Mouse (Mus musculus): ENCODE measurements around the gene Lsamp.

Gene Lsamp

DNA sequence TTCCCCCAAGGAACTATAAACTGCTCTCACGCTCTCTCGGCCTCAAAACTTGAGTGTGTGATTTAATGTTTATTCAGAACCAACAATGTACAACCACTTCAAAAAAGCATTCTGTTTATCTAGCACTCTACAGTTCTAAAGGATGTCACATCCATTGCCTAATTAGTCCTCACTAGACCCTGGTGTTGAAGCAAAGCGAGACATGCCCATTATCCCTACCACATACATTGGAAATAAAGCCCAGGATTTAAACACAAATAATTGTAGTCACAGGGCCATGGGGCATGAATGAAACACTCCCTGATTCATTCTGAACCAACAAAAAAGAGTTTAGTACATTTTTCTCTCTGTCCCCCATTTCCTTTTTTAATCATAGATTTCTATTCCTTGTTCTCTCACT lies 1567.0 kb downstream of the Lsamp start:
- DNase-seq (ENCODE audit: low spot score) = no peak

GRCm38 (mm10) chr16:41551851-41552262 lies 1567.7 kb downstream of the Lsamp start:
- no peak for DNase-seq (ENCODE audit: low spot score)

- DNase-seq (ENCODE audit: low spot score) = no peak
Observed at GRCm38 (mm10) chr16:41557104-41557503, 1572.9 kb downstream of the Lsamp start.

DNA sequence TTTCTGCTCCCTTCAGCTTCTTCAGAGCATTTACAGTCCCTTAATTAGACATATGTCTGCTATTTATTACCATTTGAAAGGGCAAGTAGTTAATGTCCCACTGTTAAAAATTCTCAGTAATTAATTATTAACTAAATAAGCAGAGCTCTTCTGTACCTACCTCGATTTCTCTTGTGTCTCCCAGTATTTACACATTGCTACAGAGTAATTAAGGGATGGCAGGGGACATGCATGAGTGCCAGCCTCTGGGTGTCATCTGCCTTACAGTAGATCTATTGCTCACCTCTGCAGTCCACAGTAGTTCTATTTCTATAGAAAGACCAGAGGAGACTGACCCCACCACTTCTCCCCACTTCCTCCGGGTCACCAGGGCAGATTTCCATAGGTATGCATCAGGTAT lies 1581.1 kb downstream of the Lsamp start:
- no peak for DNase-seq (ENCODE audit: low spot score)

GRCm38 (mm10) chr16:41588675-41589301 lies 1604.6 kb downstream of the Lsamp start:
- no peak for DNase-seq (ENCODE audit: low spot score)

DNA sequence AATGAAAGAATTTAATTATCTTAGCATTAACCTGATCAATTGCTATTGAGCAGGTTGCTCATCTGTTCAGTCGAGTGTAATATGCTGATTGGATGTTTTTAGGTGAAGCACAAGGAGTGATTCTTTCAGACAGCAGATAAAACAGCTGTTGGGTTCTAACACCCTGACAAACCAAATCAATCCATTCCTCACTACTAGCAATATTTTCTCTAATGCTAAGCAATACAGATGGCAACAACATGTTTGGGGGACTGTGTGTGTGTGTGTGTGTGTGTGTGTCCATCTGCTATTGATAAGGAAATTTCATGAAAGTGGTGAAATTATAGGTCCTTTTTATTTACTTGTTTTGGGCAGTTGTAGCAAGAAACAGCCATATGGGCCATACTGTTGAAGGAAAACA lies 1628.1 kb downstream of the Lsamp start:
- DNase-seq (ENCODE audit: low spot score) = no peak

GRCm38 (mm10) chr16:41623871-41624270 lies 1639.7 kb downstream of the Lsamp start:
- no peak for DNase-seq (ENCODE audit: low spot score)

DNA sequence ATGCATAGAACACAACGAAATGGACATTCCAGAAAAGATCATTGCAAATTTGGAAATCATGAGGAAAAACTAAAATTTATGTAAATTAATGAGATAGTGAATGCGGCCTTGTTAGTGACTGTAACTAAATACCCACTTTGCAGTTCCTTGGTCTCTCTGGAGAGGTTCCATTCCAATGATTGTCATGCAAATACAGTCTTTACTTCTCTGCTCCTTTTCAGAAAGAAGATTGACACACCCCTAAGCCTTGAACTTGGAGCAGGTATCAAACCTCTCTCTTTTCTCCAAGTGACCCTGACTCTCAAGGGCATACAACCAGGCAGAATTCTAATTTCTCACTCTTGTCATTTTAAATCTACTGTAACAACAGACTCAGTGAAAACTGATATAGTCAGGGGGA lies 1649.7 kb downstream of the Lsamp start:
- DNase-seq (ENCODE audit: low spot score) = no peak

DNA sequence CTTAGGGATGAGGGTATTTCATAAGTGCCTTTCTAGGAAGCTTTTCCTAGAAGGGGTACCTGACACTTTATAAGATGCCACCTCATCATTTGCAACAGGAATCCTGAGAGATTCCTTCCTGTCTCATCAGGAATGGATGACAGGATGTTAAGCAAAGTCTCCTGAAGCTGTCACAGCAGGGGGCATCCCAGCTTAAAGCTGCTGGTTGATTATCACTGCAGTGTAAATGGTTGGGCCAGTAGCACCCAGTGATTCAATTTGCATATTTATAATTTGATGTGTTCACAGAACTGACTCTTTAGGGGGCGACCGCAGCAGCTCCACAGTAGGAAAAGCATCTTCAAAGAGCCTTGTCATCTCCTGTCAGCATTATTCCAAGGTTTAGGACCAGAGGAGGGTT lies 1656.7 kb downstream of the Lsamp start:
- no peak for DNase-seq (ENCODE audit: low spot score)

- no peak for DNase-seq (ENCODE audit: low spot score)
Observed at GRCm38 (mm10) chr16:41653261-41653660, 1669.1 kb downstream of the Lsamp start.

DNA sequence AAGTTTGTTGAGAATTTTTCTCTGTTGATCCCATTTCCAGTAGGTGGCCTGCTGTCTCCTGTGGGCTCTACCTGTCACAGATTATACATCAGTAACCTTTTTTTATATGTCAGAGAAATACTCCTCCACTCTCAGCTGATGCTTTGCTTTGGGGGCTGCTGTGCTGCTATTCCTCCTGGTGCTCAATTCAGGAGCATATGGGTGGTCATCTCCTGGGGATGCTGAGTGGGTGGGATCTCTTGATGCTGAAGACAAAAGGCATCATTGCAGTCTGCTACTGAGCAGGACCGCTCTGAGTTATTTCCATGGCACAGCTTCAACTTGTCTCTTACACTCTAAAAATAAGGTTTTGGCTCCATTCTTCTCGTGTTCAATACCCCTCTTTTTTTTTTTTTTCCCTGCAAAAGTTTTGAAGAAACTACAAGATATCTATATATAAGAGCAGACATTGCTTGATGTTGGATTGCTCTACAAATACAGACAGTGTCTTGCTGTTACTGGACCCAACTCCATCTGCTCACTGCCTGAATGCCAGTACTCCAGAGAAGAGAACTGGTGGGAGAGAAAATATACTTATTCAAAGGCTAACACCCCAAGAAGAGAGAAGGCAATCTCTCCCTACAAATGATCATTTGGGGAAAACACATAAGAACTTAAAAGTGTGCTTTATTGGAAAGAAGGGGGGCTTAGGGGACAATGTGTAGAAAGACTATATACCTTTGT lies 1690.3 kb downstream of the Lsamp start:
- DNase-seq (ENCODE audit: low spot score) = no peak

DNA sequence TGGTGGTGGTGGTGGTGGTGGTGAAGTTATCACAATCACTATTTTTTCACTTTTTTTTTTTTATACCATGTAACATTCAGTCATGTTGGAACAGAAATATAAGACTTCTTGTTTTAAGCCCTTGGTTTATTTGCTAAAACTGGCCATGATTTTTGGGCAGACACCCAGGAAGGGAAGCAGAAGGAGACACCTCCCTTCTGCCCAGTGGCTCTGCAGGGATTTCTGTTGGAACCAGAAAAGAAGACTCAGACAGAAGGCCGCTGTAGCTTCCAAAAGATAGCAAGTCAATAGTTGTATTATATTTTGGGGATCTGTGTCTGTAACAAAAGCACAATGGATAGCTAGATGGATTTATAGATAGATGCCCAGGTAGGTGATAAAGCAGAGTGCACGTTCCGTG lies 1691.6 kb downstream of the Lsamp start:
- no peak for DNase-seq (ENCODE audit: low spot score)

GRCm38 (mm10) chr16:41692435-41692834 lies 1708.3 kb downstream of the Lsamp start:
- DNase-seq (ENCODE audit: low spot score) = peak; percentile 7

GRCm38 (mm10) chr16:41701790-41702428 lies 1717.7 kb downstream of the Lsamp start:
- DNase-seq (ENCODE audit: low spot score) = no peak

GRCm38 (mm10) chr16:41728900-41729585 lies 1744.9 kb downstream of the Lsamp start:
- DNase-seq (ENCODE audit: low spot score) = no peak

GRCm38 (mm10) chr16:41729911-41730310 lies 1745.8 kb downstream of the Lsamp start:
- DNase-seq (ENCODE audit: low spot score) = no peak

DNA sequence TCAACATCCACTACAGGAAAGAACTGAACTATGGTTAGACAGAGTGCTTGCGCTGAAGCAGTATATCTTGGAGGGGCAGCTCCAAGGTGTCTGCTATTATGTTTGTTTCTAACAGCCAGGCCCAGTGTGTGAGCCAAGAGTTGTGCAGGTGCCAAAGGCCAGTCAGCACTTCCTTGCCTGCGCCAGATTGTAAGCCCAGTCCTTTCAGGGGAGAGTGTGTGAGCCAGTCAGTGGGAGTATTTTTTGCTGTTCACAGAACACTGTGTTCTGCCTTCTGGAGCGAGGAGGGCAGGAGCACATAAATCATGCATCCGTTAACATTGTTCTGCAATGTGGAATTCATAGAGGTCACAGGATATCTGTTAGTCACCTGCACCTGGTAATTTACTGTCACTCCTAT lies 1760.9 kb downstream of the Lsamp start:
- no peak for DNase-seq (ENCODE audit: low spot score)

GRCm38 (mm10) chr16:41746235-41746911 lies 1762.2 kb downstream of the Lsamp start:
- no peak for DNase-seq (ENCODE audit: low spot score)

- no peak for DNase-seq (ENCODE audit: low spot score)
Observed at GRCm38 (mm10) chr16:41747874-41748273, 1763.7 kb downstream of the Lsamp start.

- DNase-seq (ENCODE audit: low spot score) = no peak
Observed at GRCm38 (mm10) chr16:41748759-41749158, 1764.6 kb downstream of the Lsamp start.

DNA sequence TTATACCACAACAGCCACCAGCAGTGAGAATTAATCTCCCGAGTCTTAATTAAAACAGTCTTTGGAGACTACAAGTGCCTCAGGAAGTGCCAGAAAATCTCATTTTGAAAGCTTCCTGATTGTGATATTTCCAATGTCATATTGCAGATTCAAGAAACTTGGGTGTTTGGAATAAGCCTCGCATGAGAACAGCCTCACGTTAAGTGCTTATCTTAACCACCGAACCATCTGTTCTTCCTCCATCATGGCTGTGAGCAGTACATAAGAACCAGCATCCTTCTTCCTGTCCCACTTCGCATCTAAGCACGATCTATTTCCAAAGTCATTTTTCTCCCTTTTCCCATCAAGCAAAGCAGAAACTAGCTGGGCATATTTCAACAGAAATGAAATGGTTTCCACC lies 1780.1 kb downstream of the Lsamp start:
- DNase-seq (ENCODE audit: low spot score) = no peak

DNA sequence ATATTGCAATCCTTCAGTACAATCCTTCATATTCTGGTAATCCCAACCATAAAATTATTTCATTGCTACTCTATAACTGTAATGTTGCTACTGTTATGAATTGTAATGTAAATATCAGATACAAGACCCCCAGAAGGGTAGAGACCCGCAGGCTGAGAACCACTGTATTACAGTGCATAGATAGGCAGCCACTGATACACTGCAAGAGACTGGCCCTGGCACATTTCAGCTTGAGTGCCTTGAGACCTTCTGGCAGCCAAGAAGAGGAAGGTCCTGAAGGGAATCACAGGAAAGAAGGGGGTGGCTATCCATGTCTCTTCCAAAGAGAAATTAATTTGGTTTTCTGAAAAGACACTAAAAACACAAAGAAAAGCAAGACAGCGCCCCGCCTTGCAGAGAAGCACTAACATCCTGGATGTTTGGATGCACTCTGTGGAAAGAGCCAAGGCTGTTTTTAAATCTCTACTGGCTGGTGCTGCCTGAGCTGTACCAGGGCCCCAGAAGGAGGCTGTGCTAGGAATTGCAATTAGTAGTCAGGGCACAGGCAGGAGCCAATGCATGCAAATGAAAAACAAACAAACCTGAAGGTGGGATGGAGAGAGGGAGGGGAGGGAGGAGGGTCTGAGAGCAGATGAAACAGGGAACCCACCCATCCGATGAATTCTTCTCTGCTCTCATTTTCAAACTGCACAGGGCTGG lies 1787.4 kb downstream of the Lsamp start:
- DNase-seq (ENCODE audit: low spot score) = no peak

Measured in c-Kit-positive CD71-positive TER-119-positive erythroid progenitor cells, embryonic 14.5 days (primary cell).